8 mouse cellular contexts compared by ENCODE assay signal in genomic region chr16:18394777-18395619, GRCm38 (mm10). TPM values are rescaled to one million over a fixed set of nuclear protein-coding genes. Genes with fewer than 3 reads are reported as not detected.
DNase-seq lines count a peak whose midpoint lies in the region; ATAC-seq and TF ChIP-seq lines count a peak whose summit lies in the region.

No protein-coding gene starts in this region.

- intact Hi-C loops in gastrocnemius, postnatal 14 days (cut with DNase I; ENCODE audit: low total_unique reads) = no loop called here

- peak overlapping the region; percentile 15; the same call in 1 of the 2 replicates for H3K4me2 ChIP-seq in kidney, postnatal 0 days (ENCODE audit: low read length)
- H3K4me2 ChIP-seq in heart, embryonic 16.5 days (ENCODE audit: low read depth, low read length) = peak overlapping the region; percentile 51
- peak overlapping the region; percentile 15; the same call in 1 of the 2 replicates for H3K4me2 ChIP-seq in midbrain, postnatal 0 days (ENCODE audit: low read depth, low read length, poor library complexity, severe bottlenecking)

- no peak for DNase-seq in kidney, postnatal 0 days (ENCODE audit: low spot score)
- DNase-seq in kidney, adult 11 months = no peak
- peak; percentile 62 for DNase-seq in embryo, embryonic 10.5 days (ENCODE audit: low spot score)
- no peak for DNase-seq in midbrain, postnatal 0 days (ENCODE audit: low spot score)
- DNase-seq in gastrocnemius, postnatal 14 days = no peak
- DNase-seq in left cerebral cortex, adult 9 months (ENCODE audit: low spot score in 2 of 2) = no peak

- H3K27ac ChIP-seq in kidney, postnatal 0 days = peak overlapping the region; percentile 66
- peak overlapping the region; percentile 97 for H3K27ac ChIP-seq in heart, embryonic 16.5 days (ENCODE audit: low read length)
- no peak overlapping the region for H3K27ac ChIP-seq in midbrain, postnatal 0 days (ENCODE audit: low read depth, low read length)

- no peak overlapping the region for H3K9ac ChIP-seq in kidney, postnatal 0 days (ENCODE audit: low read depth, low read length)
- peak overlapping the region; percentile 65 for H3K9ac ChIP-seq in heart, embryonic 16.5 days (ENCODE audit: low read length)
- H3K9ac ChIP-seq in midbrain, postnatal 0 days (replicated peaks; ENCODE audit: low read length, poor library complexity, severe bottlenecking) = no peak overlapping the region

- no peak for TF ChIP-seq CTCF in kidney, postnatal 0 days (IDR thresholded peaks at IDR 0.05; ENCODE audit: low read depth)
- no peak for TF ChIP-seq CTCF in midbrain, postnatal 0 days (IDR thresholded peaks at IDR 0.05)

- no peaks in the 10 kb centered on the region for H3K9me3 ChIP-seq in kidney, postnatal 0 days (replicated peaks; ENCODE audit: low read length)
- H3K9me3 ChIP-seq in heart, embryonic 16.5 days (replicated peaks; ENCODE audit: control insufficient read depth, low read length) = no peaks in the 10 kb centered on the region
- no peaks in the 10 kb centered on the region for H3K9me3 ChIP-seq in midbrain, postnatal 0 days (ENCODE audit: low read length)

- ATAC-seq in kidney, postnatal 0 days (replicated peaks; ENCODE audit: low FRiP score, low read depth) = no peak
- peak; percentile 38 for ATAC-seq in heart, embryonic 16.5 days (replicated peaks; ENCODE audit: extremely low read depth, insufficient read depth, low FRiP score)
- no peak for ATAC-seq in midbrain, postnatal 0 days (ENCODE audit: low FRiP score)
- no peak for ATAC-seq in granulocyte monocyte progenitor cell, adult 5-6 weeks (replicated peaks; ENCODE audit: poor library complexity, severe bottlenecking)

- no peaks in the 10 kb centered on the region for H3K27me3 ChIP-seq in kidney, postnatal 0 days (ENCODE audit: insufficient read depth, low read length)
- H3K27me3 ChIP-seq in heart, embryonic 16.5 days (ENCODE audit: control insufficient read depth, insufficient read depth, low read length) = no peaks in the 10 kb centered on the region
- H3K27me3 ChIP-seq in midbrain, postnatal 0 days (ENCODE audit: insufficient read depth, low read length) = no peaks in the 10 kb centered on the region

- H3K4me3 ChIP-seq in kidney, postnatal 0 days (replicated peaks; ENCODE audit: low read depth, low read length) = no peak overlapping the region
- 0 out of 2 replicates have a peak overlapping the region, but pooled peaks have one; percentile 6 for H3K4me3 ChIP-seq in heart, embryonic 16.5 days (ENCODE audit: low read length)
- H3K4me3 ChIP-seq in midbrain, postnatal 0 days (ENCODE audit: low read depth, low read length) = no peak overlapping the region

- H3K36me3 ChIP-seq in kidney, postnatal 0 days (ENCODE audit: insufficient read depth, low read length) = peaks cover 29% of the 10 kb centered on the region
- peaks cover 24% of the 10 kb centered on the region for H3K36me3 ChIP-seq in heart, embryonic 16.5 days (ENCODE audit: control insufficient read depth, insufficient read depth)
- H3K36me3 ChIP-seq in midbrain, postnatal 0 days (ENCODE audit: insufficient read depth, low read length) = peaks cover 34% of the 10 kb centered on the region

- WGBS in kidney, postnatal 0 days = 42% methylated on average over 11 of the region's 11 CpGs
- WGBS in heart, embryonic 16.5 days = 15% methylated on average over 11 of the region's 11 CpGs
- WGBS in midbrain, postnatal 0 days = 13% methylated on average over 11 of the region's 11 CpGs

- peaks cover 23% of the 10 kb centered on the region for H3K4me1 ChIP-seq in kidney, postnatal 0 days (replicated peaks; ENCODE audit: insufficient read depth, low read length)
- peaks cover 32% of the 10 kb centered on the region for H3K4me1 ChIP-seq in heart, embryonic 16.5 days (ENCODE audit: control insufficient read depth, insufficient read depth, low read length)
- H3K4me1 ChIP-seq in midbrain, postnatal 0 days (ENCODE audit: insufficient read depth, low read length) = peaks cover 11% of the 10 kb centered on the region

RNA-seq across cellular contexts. Expression of gene Txnrd2, which starts 31.2 kb away (rescaled TPM):
- 29.8 and 30.6 TPM in 2 replicates for polyA plus RNA-seq in kidney, postnatal 0 days (2015; fragmentation: Nextera tagmentation; extraction: Ambion mirVana)
- 38.4 and 39.6 TPM in 2 replicates for polyA plus RNA-seq in heart, embryonic 16.5 days (2015; fragmentation: Nextera tagmentation; extraction: Ambion mirVana)
- total RNA-seq in midbrain, postnatal 0 days (2014; rRNA removed) = 13.3 and 22.9 TPM in 2 replicates
- 38.3 and 42.6 TPM in 2 replicates for polyA plus RNA-seq in midbrain, postnatal 0 days (2015; fragmentation: Nextera tagmentation; extraction: Ambion mirVana)
- 10 to 100 TPM; 13.4 to 14.4 TPM for total RNA-seq in gastrocnemius, postnatal 14 days (2021)
- 13.1 and 28.8 TPM in 2 replicates for total RNA-seq in granulocyte monocyte progenitor cell, adult 5-6 weeks (2014; fragmentation: Nextera tagmentation)
- 8.8 and 9.7 TPM in 2 replicates for total RNA-seq in granulocyte monocyte progenitor cell, adult 5-6 weeks (2017)

RNA-seq across cellular contexts. Expression of gene Comt, which starts 31.7 kb away (rescaled TPM):
- polyA plus RNA-seq in kidney, postnatal 0 days (2015; fragmentation: Nextera tagmentation; extraction: Ambion mirVana) = 107 and 123 TPM in 2 replicates
- 128 and 142 TPM in 2 replicates for polyA plus RNA-seq in heart, embryonic 16.5 days (2015; fragmentation: Nextera tagmentation; extraction: Ambion mirVana)
- total RNA-seq in midbrain, postnatal 0 days (2014; rRNA removed) = 62.3 and 74.6 TPM in 2 replicates
- 95.0 and 103 TPM in 2 replicates for polyA plus RNA-seq in midbrain, postnatal 0 days (2015; fragmentation: Nextera tagmentation; extraction: Ambion mirVana)
- 10 to 100 TPM; 40.7 to 43.1 TPM for total RNA-seq in gastrocnemius, postnatal 14 days (2021)
- 40.4 and 48.4 TPM in 2 replicates for total RNA-seq in granulocyte monocyte progenitor cell, adult 5-6 weeks (2014; fragmentation: Nextera tagmentation)
- 34.1 and 34.6 TPM in 2 replicates for total RNA-seq in granulocyte monocyte progenitor cell, adult 5-6 weeks (2017)

RNA-seq across cellular contexts. Expression of gene Arvcf, which starts 47.0 kb away (rescaled TPM):
- polyA plus RNA-seq in kidney, postnatal 0 days (2015; fragmentation: Nextera tagmentation; extraction: Ambion mirVana) = 20.0 and 20.6 TPM in 2 replicates
- 33.1 and 39.5 TPM in 2 replicates for polyA plus RNA-seq in heart, embryonic 16.5 days (2015; fragmentation: Nextera tagmentation; extraction: Ambion mirVana)
- total RNA-seq in midbrain, postnatal 0 days (2014; rRNA removed) = 161 and 219 TPM in 2 replicates
- 54.5 and 60.6 TPM in 2 replicates for polyA plus RNA-seq in midbrain, postnatal 0 days (2015; fragmentation: Nextera tagmentation; extraction: Ambion mirVana)
- 10 to 100 TPM; 12.5 to 19.8 TPM for total RNA-seq in gastrocnemius, postnatal 14 days (2021)
- 1.8 and 1.9 TPM in 2 replicates for total RNA-seq in granulocyte monocyte progenitor cell, adult 5-6 weeks (2014; fragmentation: Nextera tagmentation)
- total RNA-seq in granulocyte monocyte progenitor cell, adult 5-6 weeks (2017) = 0.21 and 2.8 TPM in 2 replicates

RNA-seq across cellular contexts. Expression of gene Tango2, which starts 47.1 kb away (rescaled TPM):
- polyA plus RNA-seq in kidney, postnatal 0 days (2015; fragmentation: Nextera tagmentation; extraction: Ambion mirVana) = 28.3 and 31.6 TPM in 2 replicates
- polyA plus RNA-seq in heart, embryonic 16.5 days (2015; fragmentation: Nextera tagmentation; extraction: Ambion mirVana) = 72.9 and 74.6 TPM in 2 replicates
- total RNA-seq in midbrain, postnatal 0 days (2014; rRNA removed) = 40.3 and 44.1 TPM in 2 replicates
- 88.0 and 94.8 TPM in 2 replicates for polyA plus RNA-seq in midbrain, postnatal 0 days (2015; fragmentation: Nextera tagmentation; extraction: Ambion mirVana)
- total RNA-seq in gastrocnemius, postnatal 14 days (2021) = 10 to 100 TPM; 12.1 to 22.7 TPM
- total RNA-seq in granulocyte monocyte progenitor cell, adult 5-6 weeks (2014; fragmentation: Nextera tagmentation) = 20.3 and 30.5 TPM in 2 replicates
- 5.4 and 8.8 TPM in 2 replicates for total RNA-seq in granulocyte monocyte progenitor cell, adult 5-6 weeks (2017)
